Mouse (Mus musculus) spleen, adult 2 months (tissue): ENCODE data around the gene Cltrn.

Experiments used
- CTCF ChIP-seq: fragments of 200-500 bp; IDR thresholded peaks from 2 replicates; pipeline ENCODE4 v1.5.1; 2011; ENCODE audit warnings: mild to moderate bottlenecking, inconsistent platforms; ENCODE audit not compliant: insufficient read depth, insufficient read length, insufficient replicate concordance; ENCODE audit errors: extremely low read depth
- POLR2A ChIP-seq: fragments of 200-500 bp; IDR thresholded peaks from 2 replicates; pipeline ENCODE4 v1.6.1; 2011; ENCODE audit warnings: low read depth, low read length, inconsistent platforms

GRCm38 (mm10) chrX:164076040-164076775, 12.4 kb upstream of the Cltrn start, which contains the start of gene Siah1b:
- TF ChIP-seq CTCF, result no peak
- TF ChIP-seq POLR2A, result no peak
